Mouse (Mus musculus) erythroblast, embryonic 14.5 days (primary cell): Measurements from ENCODE around the gene Rdh5.

Experiments
- GATA1 ChIP-seq: IDR thresholded peaks from 2 replicates; pipeline ENCODE4 v1.6.1; 2012; ENCODE audit warnings: low read length, inconsistent platforms, mixed read lengths
- TAL1 ChIP-seq: IDR thresholded peaks from 3 replicates; pipeline ENCODE4 v1.6.1; 2012; ENCODE audit warnings: low read length, inconsistent platforms, mixed read lengths

DNA sequence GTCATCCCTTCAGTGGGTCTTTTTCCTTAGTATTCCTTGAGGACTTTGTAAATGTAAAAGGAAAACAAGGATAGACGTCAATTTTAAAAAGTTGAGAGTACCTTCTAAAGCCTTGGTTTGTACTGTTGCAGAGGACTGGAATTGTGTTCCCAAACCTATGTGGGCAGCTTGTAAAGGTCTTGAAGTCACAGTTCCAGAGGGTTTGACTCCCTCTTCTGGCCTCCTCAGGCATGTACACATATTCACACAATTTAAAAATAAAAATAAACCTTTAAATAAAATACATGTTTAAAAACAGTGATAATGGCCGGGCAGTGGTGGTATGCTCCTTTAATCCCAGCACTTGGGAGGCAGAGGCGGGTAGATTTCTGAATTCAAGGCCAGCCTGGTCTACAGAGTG lies 56.6 kb downstream of the Rdh5 start:
- TF ChIP-seq TAL1, result no peak
- no peak for TF ChIP-seq GATA1
